Mouse (Mus musculus) liver, embryonic 16.5 days (tissue): ENCODE measurements at regions not wholly inside any gene's neighbourhood (a gene's known extent, or its start where the extent isn't known, plus 50 kb on each side); places are given as distances from the start of the nearest gene placed in this dataset.

Experiments used
- ATAC-seq: fragments of 200-750 bp; cut with Nextera tagmentation; 2 replicates; pipeline ENCODE4 v1.8.0; 2017; ENCODE audit warnings: low read depth, mild to moderate bottlenecking, moderate number of reproducible peaks, moderate library complexity
- H3K27ac ChIP-seq: fragments of 300-500 bp; sonication (generic); 2 replicates; pipeline ENCODE4 v1.5.1; 2014; ENCODE audit warnings: mild to moderate bottlenecking, low read length
- H3K27me3 ChIP-seq: fragments of 300-500 bp; sonication (generic); 2 replicates; pipeline ENCODE4 v1.6.1; 2014; ENCODE audit warnings: low read depth, low read length, mixed read lengths; ENCODE audit not compliant: control insufficient read depth, insufficient read depth
- H3K36me3 ChIP-seq: fragments of 300-500 bp; sonication (generic); 2 replicates; pipeline ENCODE4 v1.6.1; 2014; ENCODE audit warnings: mild to moderate bottlenecking; ENCODE audit not compliant: control insufficient read depth, insufficient read depth
- H3K4me1 ChIP-seq: fragments of 300-500 bp; sonication (generic); 2 replicates; pipeline ENCODE4 v1.6.1; 2014; ENCODE audit warnings: low read depth, low read length, mixed read lengths; ENCODE audit not compliant: control insufficient read depth
- H3K4me2 ChIP-seq: fragments of 300-500 bp; sonication (generic); 2 replicates; pipeline ENCODE4 v1.6.1; 2014; ENCODE audit warnings: low read depth, low read length, mixed read lengths
- H3K4me3 ChIP-seq: fragments of 300-500 bp; sonication (generic); 2 replicates; pipeline ENCODE4 v1.5.1; 2014; ENCODE audit warnings: low read depth, mild to moderate bottlenecking, low read length
- H3K9ac ChIP-seq: fragments of 300-500 bp; sonication (generic); 2 replicates; pipeline ENCODE4 v1.6.1; 2014; ENCODE audit warnings: low read depth, low read length
- H3K9me3 ChIP-seq: fragments of 300-500 bp; sonication (generic); replicated peaks from 2 replicates; pipeline ENCODE4 v1.6.1; 2016; ENCODE audit warnings: low read length; ENCODE audit not compliant: control insufficient read depth
- WGBS: fragments of 180-500 bp; shearing (Covaris S2); extraction: QIAGEN DNeasy Blood & Tissue Kit; methylation state at CpG from one replicate; pipeline ENCODE4 v1.1.7; 2014; ENCODE audit not compliant: insufficient replicate concordance; 5-methylcytosine and 5-hydroxymethylcytosine counted together

DNA sequence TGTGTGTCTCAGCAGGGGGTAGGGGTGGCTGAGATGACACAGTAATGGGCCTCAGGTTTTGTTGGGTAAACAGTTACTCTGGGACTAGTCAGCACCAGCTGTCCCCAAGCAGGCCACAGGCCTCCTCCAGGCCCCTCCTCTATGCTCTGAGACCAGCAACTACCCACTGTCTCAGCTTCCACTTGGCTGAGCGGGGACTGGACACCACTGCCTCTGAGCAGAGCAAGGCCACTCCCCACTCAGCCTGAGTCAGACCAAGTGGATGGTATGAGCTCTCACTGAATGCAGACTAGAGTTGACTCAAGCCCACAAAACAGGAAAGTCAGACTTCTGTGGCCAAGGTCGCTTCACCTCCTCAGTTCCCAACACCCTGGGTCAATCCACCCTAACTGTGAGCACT, 540.5 kb upstream of the Btbd3 start:
- H3K9me3 ChIP-seq: no peaks in the 10 kb centered on the region
- H3K27ac ChIP-seq: no peak overlapping the region
- no peak overlapping the region for H3K9ac ChIP-seq
- 61% methylated on average over 2 of the region's 2 CpGs for WGBS
- no peaks in the 10 kb centered on the region for H3K4me1 ChIP-seq
- no peak overlapping the region for H3K4me2 ChIP-seq
- H3K36me3 ChIP-seq: no peaks in the 10 kb centered on the region
- H3K4me3 ChIP-seq: no peak overlapping the region
- ATAC-seq: no peak
- no peaks in the 10 kb centered on the region for H3K27me3 ChIP-seq

DNA sequence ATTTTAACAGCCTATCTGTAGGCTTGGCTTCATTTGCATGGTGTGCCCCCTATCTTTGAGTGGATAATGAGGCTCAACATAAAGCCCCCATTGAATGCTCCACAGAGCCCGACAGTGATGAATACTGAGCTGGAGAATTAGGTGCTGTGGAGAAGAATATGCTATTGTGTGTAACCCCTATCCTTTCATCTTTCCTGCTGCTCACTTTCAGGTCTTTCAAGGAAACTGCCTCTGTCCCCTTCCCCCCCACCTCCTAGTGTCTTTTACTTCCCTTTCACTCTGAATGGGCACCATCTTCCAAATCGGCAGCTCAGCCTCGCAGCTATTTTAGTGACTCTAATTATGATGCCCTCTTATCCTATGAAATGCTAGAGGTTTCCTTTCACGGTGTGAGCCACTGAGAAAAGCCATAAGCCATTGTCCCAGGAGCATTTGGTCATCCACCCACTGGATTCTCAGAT, 549.8 kb upstream of the Btbd3 start:
- 22% methylated on average over 4 of the region's 4 CpGs for WGBS
- Histone ChIP-seq H3K27me3 (no peaks in the 10 kb centered on the region), H3K4me2 (no peak overlapping the region), H3K4me1 (no peaks in the 10 kb centered on the region), H3K27ac (no peak overlapping the region), H3K9me3 (no peaks in the 10 kb centered on the region), H3K9ac (no peak overlapping the region), H3K4me3 (no peak overlapping the region), H3K36me3 (no peaks in the 10 kb centered on the region)
- no peak for ATAC-seq

DNA sequence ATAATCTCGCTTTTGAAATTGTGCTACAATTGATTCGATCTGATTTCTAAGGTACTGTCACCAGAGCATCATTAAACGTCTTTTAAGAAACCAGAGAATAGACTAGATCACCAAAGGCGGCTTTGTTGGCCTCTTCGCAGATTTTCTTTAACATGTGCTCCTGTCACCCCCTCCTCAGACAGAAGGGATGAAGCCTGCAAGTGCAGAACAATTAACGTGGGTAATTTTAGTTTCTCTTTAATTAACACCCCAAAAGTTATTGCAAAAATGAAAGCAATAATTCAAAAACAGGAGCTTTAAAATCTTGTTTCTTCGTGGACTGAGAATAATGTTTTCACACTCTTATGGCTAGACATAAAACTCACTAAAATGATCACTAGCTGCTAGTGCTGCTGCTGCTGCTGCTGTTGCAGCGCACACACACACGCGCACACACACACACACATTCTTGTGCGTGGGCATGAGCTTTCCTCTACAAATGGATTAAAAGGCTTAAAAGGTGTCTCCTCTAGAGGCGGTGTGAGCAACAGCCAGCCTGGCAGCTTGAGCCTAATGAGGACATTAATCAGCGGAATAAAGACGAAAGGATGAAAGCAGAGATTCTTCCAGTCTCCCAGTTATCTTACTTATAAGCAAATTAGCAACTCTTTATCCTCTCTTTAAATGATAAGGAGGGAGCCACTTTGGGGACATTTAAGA, 550.5 kb upstream of the Btbd3 start:
- H3K9ac ChIP-seq: no peak overlapping the region
- H3K4me1 ChIP-seq: no peaks in the 10 kb centered on the region
- no peaks in the 10 kb centered on the region for H3K27me3 ChIP-seq
- H3K9me3 ChIP-seq: no peaks in the 10 kb centered on the region
- H3K36me3 ChIP-seq: no peaks in the 10 kb centered on the region
- H3K4me3 ChIP-seq: no peak overlapping the region
- no peak for ATAC-seq
- WGBS: 45% methylated on average over 14 of the region's 14 CpGs
- H3K4me2 ChIP-seq: no peak overlapping the region
- no peak overlapping the region for H3K27ac ChIP-seq

DNA sequence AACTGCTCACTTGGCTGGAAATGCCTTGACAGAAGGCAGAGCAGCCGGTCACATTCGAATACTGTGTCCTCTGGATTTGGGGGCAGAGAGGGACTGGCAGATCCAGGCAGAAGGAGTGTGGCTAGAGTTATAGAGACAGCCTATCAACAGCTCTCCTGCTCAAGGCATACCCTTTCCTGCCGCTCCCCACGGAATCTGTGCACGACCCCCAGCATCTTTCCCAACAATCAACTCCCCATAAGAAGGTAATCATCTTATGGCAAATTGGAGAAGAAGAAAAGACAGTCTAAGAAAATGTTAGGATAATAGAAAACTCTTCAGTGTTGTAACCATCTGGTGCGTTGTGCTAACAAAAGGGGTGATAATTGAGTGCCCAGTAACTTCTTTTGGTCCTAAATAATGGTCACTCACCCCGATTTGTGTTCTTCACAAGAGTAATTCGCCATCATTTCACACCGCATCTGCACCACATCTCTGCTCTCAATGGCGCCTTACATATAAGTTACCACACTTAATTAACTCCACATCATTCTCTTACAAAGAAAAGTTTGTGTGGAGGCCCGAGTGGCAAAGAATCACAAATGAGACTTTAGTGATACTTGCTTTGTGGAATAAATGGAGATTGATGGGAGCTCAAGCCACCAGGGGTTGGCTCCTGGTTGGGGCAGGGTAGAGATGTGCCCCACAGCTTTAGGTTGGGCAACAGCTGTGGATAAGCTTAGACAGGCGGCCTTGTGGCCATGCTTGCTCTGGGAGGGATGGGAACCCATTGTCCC, 551.2 kb upstream of the Btbd3 start:
- Histone ChIP-seq H3K27me3 (no peaks in the 10 kb centered on the region), H3K4me3 (no peak overlapping the region), H3K36me3 (no peaks in the 10 kb centered on the region), H3K27ac (no peak overlapping the region), H3K9me3 (no peaks in the 10 kb centered on the region), H3K4me2 (no peak overlapping the region), H3K9ac (no peak overlapping the region), H3K4me1 (no peaks in the 10 kb centered on the region)
- WGBS: 55% methylated on average over 12 of the region's 12 CpGs
- ATAC-seq: no peak

DNA sequence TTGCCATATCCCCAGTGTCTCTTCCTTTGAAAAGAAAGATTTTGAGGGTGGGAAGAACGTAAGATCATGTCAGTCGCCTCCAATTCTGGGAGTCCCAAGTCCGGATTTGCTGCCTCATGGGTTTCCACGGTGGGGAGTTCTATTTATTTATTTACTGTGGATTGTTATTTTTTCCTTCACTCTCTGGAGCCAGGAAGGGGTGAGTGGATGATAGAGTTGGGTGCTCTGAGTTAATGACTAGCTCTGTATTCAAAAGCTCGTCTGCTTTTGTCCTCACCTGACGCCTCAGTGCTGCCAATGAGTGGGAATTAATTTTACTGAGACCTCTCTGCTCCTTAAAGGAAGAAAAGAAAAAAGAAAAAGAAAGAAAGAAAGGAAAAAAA, 551.8 kb upstream of the Btbd3 start:
- H3K4me2 ChIP-seq: no peak overlapping the region
- H3K4me1 ChIP-seq: no peaks in the 10 kb centered on the region
- no peak overlapping the region for H3K27ac ChIP-seq
- no peak overlapping the region for H3K4me3 ChIP-seq
- H3K9me3 ChIP-seq: no peaks in the 10 kb centered on the region
- no peak overlapping the region for H3K9ac ChIP-seq
- no peaks in the 10 kb centered on the region for H3K27me3 ChIP-seq
- 60% methylated on average over 6 of the region's 6 CpGs for WGBS
- ATAC-seq: no peak
- H3K36me3 ChIP-seq: no peaks in the 10 kb centered on the region

DNA sequence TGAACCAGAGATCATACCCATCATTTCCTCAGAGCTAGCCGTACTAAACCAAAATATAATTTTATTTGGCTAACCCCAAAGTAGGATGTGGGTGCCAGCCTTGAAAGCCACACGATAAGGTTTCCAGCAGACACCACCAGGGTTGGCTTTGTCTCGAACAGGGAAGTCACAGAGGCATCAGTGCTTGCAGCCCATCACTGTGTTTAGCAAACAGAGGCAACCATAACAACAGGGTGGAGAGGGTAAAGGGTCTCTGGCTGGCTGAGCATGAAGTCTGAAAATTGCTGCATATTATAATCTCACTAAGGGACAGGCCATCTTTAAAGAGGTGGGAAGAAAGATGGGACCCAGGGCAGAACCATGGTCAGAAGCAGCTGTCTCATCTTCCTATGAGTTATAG, 552.3 kb upstream of the Btbd3 start:
- Histone ChIP-seq H3K36me3 (no peaks in the 10 kb centered on the region), H3K4me2 (no peak overlapping the region), H3K4me3 (no peak overlapping the region), H3K9ac (no peak overlapping the region), H3K27ac (no peak overlapping the region), H3K27me3 (no peaks in the 10 kb centered on the region), H3K4me1 (no peaks in the 10 kb centered on the region), H3K9me3 (no peaks in the 10 kb centered on the region)
- no peak for ATAC-seq
- WGBS: 38% methylated on average over 3 of the region's 3 CpGs

DNA sequence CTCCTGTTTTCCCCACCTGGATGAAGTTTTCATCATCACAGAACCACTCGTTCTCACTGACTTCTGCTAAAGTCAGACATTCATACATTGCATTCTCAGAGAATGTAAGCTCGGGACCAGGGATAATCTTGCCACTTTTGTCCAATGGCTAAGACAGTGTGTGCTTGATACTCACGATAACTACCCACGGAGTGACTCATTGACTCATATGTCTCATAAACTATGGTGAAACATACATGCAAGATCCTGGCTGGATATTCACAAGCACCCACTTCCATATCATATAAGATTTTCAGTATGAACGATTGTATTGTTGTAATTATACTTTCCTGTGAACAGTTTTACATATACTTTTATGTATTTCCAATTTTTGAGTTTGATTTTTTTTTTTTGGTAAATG, 560.5 kb upstream of the Btbd3 start:
- WGBS: 67% methylated on average over 5 of the region's 5 CpGs
- Histone ChIP-seq H3K27ac (no peak overlapping the region), H3K27me3 (no peaks in the 10 kb centered on the region), H3K4me1 (no peaks in the 10 kb centered on the region), H3K4me2 (no peak overlapping the region), H3K4me3 (no peak overlapping the region), H3K36me3 (no peaks in the 10 kb centered on the region), H3K9ac (no peak overlapping the region), H3K9me3 (no peaks in the 10 kb centered on the region)
- no peak for ATAC-seq

DNA sequence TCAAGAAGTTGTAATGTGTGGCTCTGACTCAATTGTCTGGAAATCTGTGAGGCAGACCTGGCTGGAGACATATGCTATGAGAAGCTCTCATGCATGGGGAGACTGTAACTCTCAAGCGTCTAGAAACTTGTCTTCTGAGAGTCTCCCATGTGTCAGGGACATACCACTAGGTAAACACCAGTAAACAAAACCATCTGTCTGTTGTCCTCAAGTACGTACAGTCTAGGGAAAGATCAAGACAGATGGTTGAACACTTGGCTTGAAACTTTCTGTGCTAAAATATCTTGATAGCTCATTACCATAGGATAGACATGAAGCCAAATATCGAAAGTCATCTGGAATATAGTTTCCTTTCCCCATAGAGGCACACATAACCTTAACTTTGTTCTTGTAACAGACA, 562.3 kb upstream of the Btbd3 start:
- Histone ChIP-seq H3K4me3 (no peak overlapping the region), H3K4me2 (no peak overlapping the region), H3K4me1 (no peaks in the 10 kb centered on the region), H3K36me3 (no peaks in the 10 kb centered on the region), H3K9ac (no peak overlapping the region), H3K27me3 (no peaks in the 10 kb centered on the region), H3K27ac (no peak overlapping the region), H3K9me3 (no peaks in the 10 kb centered on the region)
- no peak for ATAC-seq
- WGBS: 61% methylated on average over 3 of the region's 3 CpGs

DNA sequence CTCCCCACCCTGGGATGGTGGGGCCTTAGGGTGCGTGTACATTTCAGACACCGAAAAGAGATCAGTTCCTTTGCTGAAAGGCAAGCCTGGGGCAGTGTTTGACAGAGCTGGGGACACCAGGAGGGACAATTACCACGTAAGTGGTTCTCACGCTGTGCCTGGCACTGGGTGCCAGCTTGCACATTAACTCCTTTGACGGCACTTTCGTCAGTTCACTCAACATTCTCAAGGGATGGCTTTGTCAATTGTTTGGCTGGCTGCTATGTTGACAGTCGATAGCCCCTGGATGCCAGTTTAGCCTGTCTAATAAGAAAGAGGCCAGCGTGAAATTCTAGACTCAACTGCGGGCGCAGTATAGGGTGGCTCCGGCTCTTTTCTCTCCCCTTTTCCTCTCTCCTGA, 569.2 kb upstream of the Btbd3 start:
- Histone ChIP-seq H3K4me2 (no peak overlapping the region), H3K4me3 (no peak overlapping the region), H3K9me3 (no peaks in the 10 kb centered on the region), H3K4me1 (no peaks in the 10 kb centered on the region), H3K27ac (no peak overlapping the region), H3K36me3 (no peaks in the 10 kb centered on the region), H3K9ac (no peak overlapping the region), H3K27me3 (no peaks in the 10 kb centered on the region)
- no peak for ATAC-seq
- 71% methylated on average over 11 of the region's 11 CpGs for WGBS
